Mouse (Mus musculus): ENCODE measurements at regions not wholly inside any gene's neighbourhood (a gene's known extent, or its start where the extent isn't known, plus 50 kb on each side); places are given as distances from the start of the nearest gene placed in this dataset.

GRCm38 (mm10) chr4:72688842-72689241 lies 163.6 kb downstream of the Aldoart1 start:
- no peak for TF ChIP-seq CTCF (conservative IDR thresholded peaks at IDR 0.05)
- no peak overlapping the region for H3K27ac ChIP-seq
- no peak for DNase-seq (ENCODE audit: low spot score in 2 of 2)
- H3K4me3 ChIP-seq = no peak overlapping the region

- DNase-seq (ENCODE audit: low spot score in 2 of 2) = no peak
- Histone ChIP-seq H3K27ac (no peak overlapping the region), H3K4me3 (no peak overlapping the region)
- TF ChIP-seq CTCF (conservative IDR thresholded peaks at IDR 0.05) = no peak
Measured at GRCm38 (mm10) chr4:72674006-72674405, 178.4 kb downstream of the Aldoart1 start.

GRCm38 (mm10) chr4:72671652-72672411 lies 180.6 kb downstream of the Aldoart1 start:
- no peak for TF ChIP-seq CTCF (conservative IDR thresholded peaks at IDR 0.05)
- Histone ChIP-seq H3K4me3 (no peak overlapping the region), H3K27ac (no peak overlapping the region)
- no peak for DNase-seq (ENCODE audit: low spot score in 2 of 2)

- no peak overlapping the region for H3K27ac ChIP-seq
- no peak for DNase-seq (ENCODE audit: low spot score in 2 of 2)
- TF ChIP-seq CTCF (conservative IDR thresholded peaks at IDR 0.05) = no peak
- no peak overlapping the region for H3K4me3 ChIP-seq
Measured at GRCm38 (mm10) chr4:72669827-72670494, 182.5 kb downstream of the Aldoart1 start.

- Histone ChIP-seq H3K27ac (no peak overlapping the region), H3K4me3 (no peak overlapping the region)
- no peak for DNase-seq (ENCODE audit: low spot score in 2 of 2)
- TF ChIP-seq CTCF (conservative IDR thresholded peaks at IDR 0.05) = no peak
Measured at GRCm38 (mm10) chr4:72664379-72664778, 188.1 kb downstream of the Aldoart1 start.

- Histone ChIP-seq H3K4me3 (no peak overlapping the region), H3K27ac (no peak overlapping the region)
- TF ChIP-seq CTCF (conservative IDR thresholded peaks at IDR 0.05) = no peak
- DNase-seq (ENCODE audit: low spot score in 2 of 2) = no peak
Measured at GRCm38 (mm10) chr4:72662477-72662876, 190.0 kb downstream of the Aldoart1 start.

- no peak for DNase-seq (ENCODE audit: low spot score in 2 of 2)
- Histone ChIP-seq H3K27ac (no peak overlapping the region), H3K4me3 (no peak overlapping the region)
- TF ChIP-seq CTCF (conservative IDR thresholded peaks at IDR 0.05) = no peak
Measured at GRCm38 (mm10) chr4:72656206-72656605, 196.2 kb downstream of the Aldoart1 start.

- TF ChIP-seq CTCF (conservative IDR thresholded peaks at IDR 0.05) = no peak
- DNase-seq (ENCODE audit: low spot score in 2 of 2) = no peak
- Histone ChIP-seq H3K27ac (no peak overlapping the region), H3K4me3 (no peak overlapping the region)
Measured at GRCm38 (mm10) chr4:72647130-72647529, 205.3 kb downstream of the Aldoart1 start.

- no peak for DNase-seq (ENCODE audit: low spot score in 2 of 2)
- no peak overlapping the region for H3K27ac ChIP-seq
- no peak for TF ChIP-seq CTCF (conservative IDR thresholded peaks at IDR 0.05)
- no peak overlapping the region for H3K4me3 ChIP-seq
Measured at GRCm38 (mm10) chr4:72629416-72629815, 223.0 kb downstream of the Aldoart1 start.

- no peak for DNase-seq (ENCODE audit: low spot score in 2 of 2)
Measured at GRCm38 (mm10) chr4:72627219-72627930, 225.1 kb downstream of the Aldoart1 start.

GRCm38 (mm10) chr4:72605107-72605506 lies 247.3 kb downstream of the Aldoart1 start:
- peak; percentile 16 to 60 for DNase-seq (ENCODE audit: low spot score in 2 of 2)
- Histone ChIP-seq H3K27ac (peak overlapping the region; percentile 46; the same call in 1 of the 2 replicates), H3K4me3 (no peak overlapping the region)
- no peak for TF ChIP-seq CTCF (conservative IDR thresholded peaks at IDR 0.05)

More at GRCm38 (mm10) chr4:72627219-72627930, 225.1 kb downstream of the Aldoart1 start:
- no peak for TF ChIP-seq CTCF (conservative IDR thresholded peaks at IDR 0.05)
- Histone ChIP-seq H3K4me3 (no peak overlapping the region), H3K27ac (no peak overlapping the region)

- H3K27ac ChIP-seq = no peak overlapping the region
- no peak for DNase-seq (ENCODE audit: low spot score in 2 of 2)
- H3K4me3 ChIP-seq = no peak overlapping the region
- TF ChIP-seq CTCF (conservative IDR thresholded peaks at IDR 0.05) = no peak
Measured at GRCm38 (mm10) chr4:72595494-72595893, 256.9 kb downstream of the Aldoart1 start.

- Histone ChIP-seq H3K27ac (no peak overlapping the region), H3K4me3 (no peak overlapping the region)
- TF ChIP-seq CTCF (conservative IDR thresholded peaks at IDR 0.05) = no peak
- DNase-seq (ENCODE audit: low spot score in 2 of 2) = no peak
Measured at GRCm38 (mm10) chr4:72592129-72592528, 260.3 kb downstream of the Aldoart1 start.
